Mouse (Mus musculus) lung, adult 2 months (tissue): ENCODE data around the gene Pole3. TPM values are rescaled to one million over a fixed set of nuclear protein-coding genes. Genes with fewer than 3 reads are reported as not detected.

Source experiments
- DNase-seq: peaks from one replicate; pipeline ENCODE4 v3.0.0; 2022
- H3K4me1 ChIP-seq: fragments of 200-500 bp; 2 replicates; pipeline ENCODE4 v1.6.1; 2011; ENCODE audit warnings: low read length; ENCODE audit not compliant: control insufficient read depth, insufficient read depth
- H3K4me3 ChIP-seq: fragments of 200-500 bp; replicated peaks from 2 replicates; pipeline ENCODE3; 2011; ENCODE audit warnings: low read depth, mild to moderate bottlenecking, control low read depth, low read length; ENCODE audit errors: extremely low read depth
- CTCF ChIP-seq: fragments of 200-500 bp; IDR thresholded peaks from 2 replicates; pipeline ENCODE4 v1.5.1; 2011; ENCODE audit warnings: mild to moderate bottlenecking, low read length, control low read depth; ENCODE audit not compliant: insufficient read depth
- POLR2A ChIP-seq: fragments of 200-500 bp; IDR thresholded peaks from 2 replicates; pipeline ENCODE4 v1.6.1; 2011; ENCODE audit warnings: low read depth, mild to moderate bottlenecking, control low read depth, low read length, borderline replicate concordance; ENCODE audit errors: extremely low read depth
- WGBS: fragments of 180-500 bp; shearing (Covaris S2); methylation state at CpG from one replicate; pipeline ENCODE4 v1.1.7; 2018; 5-methylcytosine and 5-hydroxymethylcytosine counted together
- polyA plus RNA-seq: library from polyadenylated mRNA; depleted of rRNA; stranded (reverse); fragments of >200 nt; gene quantifications from 2 replicates; pipeline ENCODE4 v1.2.3, GENCODE M21; 2012

Pole3 gene
- polyA plus RNA-seq, 1 experiment: 16.1 TPM

- 76% methylated on average over 4 of the region's 4 CpGs for WGBS
- no peak for DNase-seq
- H3K4me3 ChIP-seq: no peak overlapping the region
- TF ChIP-seq POLR2A (no peak), CTCF (no peak)
- peaks cover 20% of the 10 kb centered on the region for H3K4me1 ChIP-seq
These were observed 24.1 kb downstream of the Pole3 start for GRCm38 (mm10) chr4:62500799-62501198.

GRCm38 (mm10) chr4:62496815-62497214 is 28.1 kb downstream of the Pole3 start:
- DNase-seq: peak; percentile 59
- TF ChIP-seq POLR2A (no peak), CTCF (no peak)
- 19% methylated on average over 8 of the region's 8 CpGs for WGBS
- no peak overlapping the region for H3K4me3 ChIP-seq
- H3K4me1 ChIP-seq: peaks cover 15% of the 10 kb centered on the region

GRCm38 (mm10) chr4:62495946-62496345 is 28.9 kb downstream of the Pole3 start:
- TF ChIP-seq CTCF: no peak
- no peak for TF ChIP-seq POLR2A

GRCm38 (mm10) chr4:62494230-62494629 is 30.6 kb downstream of the Pole3 start:
- WGBS: 50% methylated on average over 9 of the region's 9 CpGs
- Histone ChIP-seq H3K4me3 (no peak overlapping the region), H3K4me1 (peaks cover 15% of the 10 kb centered on the region)
- DNase-seq: no peak
- TF ChIP-seq POLR2A (no peak), CTCF (no peak)

More at GRCm38 (mm10) chr4:62495946-62496345, 28.9 kb downstream of the Pole3 start:
- WGBS: 44% methylated on average over 8 of the region's 8 CpGs
- Histone ChIP-seq H3K4me3 (no peak overlapping the region), H3K4me1 (peaks cover 15% of the 10 kb centered on the region)
- DNase-seq: peak; percentile 46

- WGBS: 68% methylated on average over 2 of the region's 2 CpGs
- H3K4me1 ChIP-seq: peaks cover 15% of the 10 kb centered on the region
- TF ChIP-seq POLR2A: no peak
- no peak for TF ChIP-seq CTCF
- no peak overlapping the region for H3K4me3 ChIP-seq
- no peak for DNase-seq
These were observed 32.2 kb downstream of the Pole3 start for GRCm38 (mm10) chr4:62492682-62493081.

GRCm38 (mm10) chr4:62487914-62488313 is 37.0 kb downstream of the Pole3 start:
- no peak for TF ChIP-seq POLR2A
- no peak for TF ChIP-seq CTCF
- H3K4me1 ChIP-seq: peaks cover 2% of the 10 kb centered on the region
- 89% methylated on average over 2 of the region's 2 CpGs for WGBS
- DNase-seq: no peak
- H3K4me3 ChIP-seq: no peak overlapping the region

- TF ChIP-seq CTCF: no peak
- TF ChIP-seq POLR2A: no peak
- H3K4me1 ChIP-seq: peaks cover 2% of the 10 kb centered on the region
- DNase-seq: no peak
- H3K4me3 ChIP-seq: no peak overlapping the region
- 75% methylated on average over 5 of the region's 5 CpGs for WGBS
These were observed 37.7 kb downstream of the Pole3 start for GRCm38 (mm10) chr4:62487172-62487571.

GRCm38 (mm10) chr4:62486162-62486696 is 38.6 kb downstream of the Pole3 start:
- TF ChIP-seq CTCF: no peak
- TF ChIP-seq POLR2A: no peak
- 82% methylated on average over 15 of the region's 15 CpGs for WGBS
- Histone ChIP-seq H3K4me3 (no peak overlapping the region), H3K4me1 (peaks cover 2% of the 10 kb centered on the region)
- peak; percentile 54 for DNase-seq

GRCm38 (mm10) chr4:62485450-62486161 is 39.3 kb downstream of the Pole3 start:
- no peak for TF ChIP-seq CTCF
- no peak for TF ChIP-seq POLR2A
- 66% methylated on average over 8 of the region's 8 CpGs for WGBS
- DNase-seq: peak; percentile 52
- Histone ChIP-seq H3K4me1 (peaks cover 2% of the 10 kb centered on the region), H3K4me3 (no peak overlapping the region)

GRCm38 (mm10) chr4:62484928-62485327 is 39.9 kb downstream of the Pole3 start:
- DNase-seq: no peak
- TF ChIP-seq CTCF: no peak
- no peak for TF ChIP-seq POLR2A
- 71% methylated on average over 3 of the region's 3 CpGs for whole genome bisulfite sequencing
- H3K4me1 ChIP-seq: peaks cover 2% of the 10 kb centered on the region
- H3K4me3 ChIP-seq: no peak overlapping the region
